Mouse (Mus musculus) MEL (cell line): ENCODE data around the gene Foxo3. TPM values are rescaled to one million over a fixed set of nuclear protein-coding genes. Genes with fewer than 3 reads are reported as not detected.
A peak's percentile ranks its signal among the peaks of the same experiment; 100 is the strongest.

ENCODE experiments used
- DNase-seq: peaks from one replicate; pipeline ENCODE4 v3.0.0; 2011; ENCODE audit warnings: low read depth, low spot score
- H3K27ac ChIP-seq: 2 replicates; pipeline ENCODE4 v1.5.1; 2012; ENCODE audit warnings: low read depth, mild to moderate bottlenecking, control low read depth, low read length, moderate library complexity; ENCODE audit not compliant: control insufficient read depth
- H3K27me3 ChIP-seq, 2 experiments: fragments of 150-350 bp in 1 of 2; sonication (generic) in 1 of 2; 2 replicates each; pipeline ENCODE4 v1.6.1; 2012; ENCODE audit warnings: low read length in 2 of 2, mild to moderate bottlenecking in 2 of 2, improper control_type of control experiment in 1 of 2, moderate library complexity in 1 of 2; ENCODE audit not compliant: insufficient read depth in 2 of 2, control insufficient read depth in 1 of 2
- H3K36me3 ChIP-seq, 2 experiments: 2 replicates each; pipeline ENCODE4 v1.6.1; 2012 to 2014; ENCODE audit warnings: low read length in 2 of 2, improper control_type of control experiment in 1 of 2, inconsistent platforms in 1 of 2, mild to moderate bottlenecking in 1 of 2; ENCODE audit not compliant: insufficient read depth in 2 of 2, control insufficient read depth in 1 of 2
- H3K4me1 ChIP-seq, 2 experiments: fragments of 150-350 bp in 1 of 2; sonication (generic) in 1 of 2; 2 replicates each; pipeline ENCODE4 v1.6.1; 2012; ENCODE audit warnings: low read length in 2 of 2, improper control_type of control experiment in 1 of 2, mild to moderate bottlenecking in 1 of 2; ENCODE audit not compliant: insufficient read depth in 2 of 2, control insufficient read depth in 1 of 2
- H3K4me3 ChIP-seq, 2 experiments: fragments of 150-350 bp in 1 of 2; sonication (generic) in 1 of 2; 2 replicates each; pipeline ENCODE4 v1.5.1; 2012; ENCODE audit warnings: low read depth in 2 of 2, low read length in 2 of 2, mild to moderate bottlenecking in 2 of 2, moderate library complexity in 2 of 2, control low read depth in 1 of 2, improper control_type of control experiment in 1 of 2; ENCODE audit not compliant: control insufficient read depth in 1 of 2, insufficient read depth in 1 of 2
- H3K79me2 ChIP-seq: 2 replicates; pipeline ENCODE4 v1.6.1; 2012; ENCODE audit warnings: mild to moderate bottlenecking, low read length, moderate library complexity; ENCODE audit not compliant: control insufficient read depth, poor library complexity, insufficient read depth
- H3K9ac ChIP-seq: 2 replicates; pipeline ENCODE4 v1.6.1; 2012; ENCODE audit warnings: low read depth, mild to moderate bottlenecking, control low read depth, low read length, moderate library complexity; ENCODE audit not compliant: control insufficient read depth, poor library complexity, severe bottlenecking
- H3K9me3 ChIP-seq: fragments of 150-350 bp; sonication (generic); replicated peaks from 2 replicates; pipeline ENCODE4 v1.6.1; 2012; ENCODE audit warnings: mild to moderate bottlenecking, low read length, improper control_type of control experiment, moderate library complexity; ENCODE audit not compliant: insufficient read depth
- CHD1 ChIP-seq: IDR thresholded peaks from 2 replicates; pipeline ENCODE4 v1.6.1; 2012; ENCODE audit warnings: low read depth, mild to moderate bottlenecking, inconsistent platforms, low read length, improper control_type of control experiment
- CTCF ChIP-seq, 3 experiments: IDR thresholded peaks in 2 of 3; conservative IDR thresholded peaks in 1 of 3; 2 replicates each; pipeline ENCODE4 v1.5.1; 2011 to 2012; ENCODE audit warnings: low read length in 3 of 3, low read depth in 2 of 3, mild to moderate bottlenecking in 2 of 3, improper control_type of control experiment in 1 of 3, inconsistent platforms in 1 of 3, mixed read lengths in 1 of 3, moderate library complexity in 1 of 3; ENCODE audit not compliant: control insufficient read depth in 1 of 3, insufficient read depth in 1 of 3, poor library complexity in 1 of 3, severe bottlenecking in 1 of 3
- E2F4 ChIP-seq: IDR thresholded peaks from 2 replicates; pipeline ENCODE4 v1.6.1; 2011; ENCODE audit warnings: low read depth, low read length, improper control_type of control experiment, borderline replicate concordance
- ELF1 ChIP-seq: IDR thresholded peaks from 2 replicates; pipeline ENCODE4 v1.6.1; 2014; ENCODE audit warnings: low read depth, mild to moderate bottlenecking, inconsistent platforms, low read length, improper control_type of control experiment, moderate library complexity
- EP300 ChIP-seq, 2 experiments: IDR thresholded peaks; 2 replicates each; pipeline ENCODE4 v1.6.1; 2011; ENCODE audit warnings: improper control_type of control experiment in 2 of 2, low read length in 2 of 2, low read depth in 1 of 2, mild to moderate bottlenecking in 1 of 2
- ETS1 ChIP-seq: IDR thresholded peaks from 2 replicates; pipeline ENCODE4 v1.6.1; 2012; ENCODE audit warnings: low read depth, mild to moderate bottlenecking, inconsistent platforms, low read length, improper control_type of control experiment, moderate library complexity
- GATA1 ChIP-seq: IDR thresholded peaks from 2 replicates; pipeline ENCODE4 v1.6.1; 2011; ENCODE audit warnings: low read depth, low read length, improper control_type of control experiment
- HCFC1 ChIP-seq: IDR thresholded peaks from 2 replicates; pipeline ENCODE4 v1.6.1; 2012; ENCODE audit warnings: low read depth, mild to moderate bottlenecking, inconsistent platforms, low read length, improper control_type of control experiment, moderate library complexity
- MAX ChIP-seq: IDR thresholded peaks from 2 replicates; pipeline ENCODE4 v1.6.1; 2011; ENCODE audit warnings: low read length, improper control_type of control experiment
- MYB ChIP-seq: IDR thresholded peaks from 2 replicates; pipeline ENCODE4 v1.6.1; 2011; ENCODE audit warnings: mild to moderate bottlenecking, low read depth, low read length, improper control_type of control experiment
- NELFE ChIP-seq: IDR thresholded peaks from 2 replicates; pipeline ENCODE4 v1.6.1; 2011; ENCODE audit warnings: low read depth, low read length, improper control_type of control experiment
- POLR2AphosphoS2 ChIP-seq: IDR thresholded peaks from 2 replicates; pipeline ENCODE4 v1.6.1; 2011; ENCODE audit warnings: low read length, improper control_type of control experiment
- POLR2AphosphoS5 ChIP-seq: IDR thresholded peaks from 2 replicates; pipeline ENCODE4 v1.6.1; 2012; ENCODE audit warnings: low read depth, borderline replicate concordance, mild to moderate bottlenecking, inconsistent platforms, low read length, moderate library complexity, mixed read lengths
- RCOR1 ChIP-seq: IDR thresholded peaks from 2 replicates; pipeline ENCODE4 v1.6.1; 2012; ENCODE audit warnings: low read depth, mild to moderate bottlenecking, inconsistent platforms, low read length, improper control_type of control experiment
- SMC3 ChIP-seq: IDR thresholded peaks from 2 replicates; pipeline ENCODE4 v1.6.1; 2011; ENCODE audit warnings: low read depth, low read length, improper control_type of control experiment
- USF2 ChIP-seq, 2 experiments: IDR thresholded peaks; 2 replicates each; pipeline ENCODE4 v1.6.1; 2011 to 2012; ENCODE audit warnings: improper control_type of control experiment in 2 of 2, low read length in 2 of 2, borderline replicate concordance in 1 of 2, inconsistent platforms in 1 of 2, low read depth in 1 of 2, mild to moderate bottlenecking in 1 of 2; ENCODE audit not compliant: insufficient read depth in 1 of 2
- ZC3H11A ChIP-seq: IDR thresholded peaks from 2 replicates; pipeline ENCODE4 v1.6.1; 2012; ENCODE audit warnings: low read depth, mild to moderate bottlenecking, inconsistent platforms, low read length, improper control_type of control experiment
- ZKSCAN1 ChIP-seq: IDR thresholded peaks from 2 replicates; pipeline ENCODE4 v1.6.1; 2012; ENCODE audit warnings: low read depth, mild to moderate bottlenecking, inconsistent platforms, low read length, improper control_type of control experiment, moderate library complexity
- ZMIZ1 ChIP-seq: IDR thresholded peaks from 2 replicates; pipeline ENCODE4 v1.6.1; 2012; ENCODE audit warnings: low read depth, mild to moderate bottlenecking, inconsistent platforms, low read length, improper control_type of control experiment, moderate library complexity
- ZNF384 ChIP-seq: IDR thresholded peaks from 2 replicates; pipeline ENCODE4 v1.6.1; 2012; ENCODE audit warnings: low read depth, mild to moderate bottlenecking, inconsistent platforms, low read length, improper control_type of control experiment
- polyA plus RNA-seq, 2 experiments: library from polyadenylated mRNA; stranded (reverse) in 1 of 2; unstranded in 1 of 2; fragments of >175 nt in 1 of 2; fragments of >200 nt in 1 of 2; gene quantifications; 2 replicates each; pipeline versions ENCODE4 v1.2.1 to v1.2.4; 2012; ENCODE audit warnings: low replicate concordance in 2 of 2, low read depth in 1 of 2; ENCODE audit not compliant: insufficient read length in 2 of 2, insufficient read depth in 1 of 2, missing spikeins in 1 of 2
- total RNA-seq: library from RNA; depleted of rRNA; stranded (reverse); fragments of 300-350 nt; gene quantifications from 2 replicates; pipeline ENCODE4 v1.2.3, GENCODE M21; 2012

Foxo3 gene
- total and polyA plus RNA-seq, 3 experiments, result 21.0 to 103 (median 27.2) TPM

DNA sequence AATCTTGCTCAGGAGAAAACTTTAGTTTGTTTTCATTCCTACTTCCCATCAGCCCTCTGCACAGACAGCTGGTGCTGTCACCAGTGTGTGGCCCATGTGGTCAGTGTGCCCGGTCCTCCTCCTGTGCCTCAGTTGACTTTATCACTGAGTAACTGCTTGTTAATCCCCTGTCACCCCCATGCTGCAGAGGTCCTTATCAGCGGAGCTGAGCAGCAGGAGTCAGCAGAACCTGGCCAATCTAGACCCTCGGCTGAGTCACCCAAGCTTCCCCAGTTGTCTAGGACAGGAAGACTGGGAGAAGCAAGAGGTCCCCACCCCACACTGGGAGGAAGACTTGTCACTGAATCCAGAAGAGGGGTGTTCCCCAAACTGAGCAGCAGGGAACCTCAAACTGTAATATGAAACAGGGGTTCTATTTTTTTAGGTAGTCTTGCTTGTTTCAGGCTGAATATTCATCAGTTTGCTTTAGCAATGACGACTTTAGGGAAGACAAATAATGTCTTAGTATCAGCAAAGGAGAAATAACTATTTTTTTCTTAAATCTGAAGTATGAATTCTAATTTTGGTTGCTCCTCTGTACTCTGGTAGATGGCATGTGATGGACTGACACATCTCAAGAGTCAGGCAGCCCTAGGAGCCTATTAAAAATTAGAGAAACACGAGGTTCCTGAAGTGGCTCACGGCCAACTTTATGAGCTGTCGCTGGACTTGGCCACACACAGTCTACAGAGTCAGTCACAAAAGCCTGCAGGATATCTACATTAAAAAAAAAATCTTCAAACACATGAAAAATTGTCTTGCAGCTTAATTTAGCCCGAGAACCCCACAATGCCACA is 31.9 kb downstream of the Foxo3 start (continued):
- TF ChIP-seq CHD1 (peak; percentile 77; the same call in 1 of the 2 replicates), ZKSCAN1 (no peak), GATA1 (peak; percentile 92), POLR2AphosphoS2 (no peak), E2F4 (no peak)
- TF ChIP-seq, all 39 proteins: peak for 18

- Histone ChIP-seq H3K36me3 (peaks cover 5 to 53% of the 10 kb centered on the region in 2 experiments; a peak in 3 of 4 replicates), H3K27ac (peak overlapping the region; percentile 60), H3K79me2 (peaks cover 21% of the 10 kb centered on the region), H3K27me3 (no peaks in the 10 kb centered on the region), H3K4me1 (peaks cover 32 to 47% of the 10 kb centered on the region in 2 experiments), H3K4me3 (no peak overlapping the region), H3K9ac (no peak overlapping the region), H3K9me3 (no peaks in the 10 kb centered on the region)
- TF ChIP-seq CTCF (IDR thresholded peaks at IDR 0.05 in 2 of 3, conservative IDR thresholded peaks at IDR 0.05 in 1 of 3; ENCODE audit: control insufficient read depth in 1 of 3, insufficient read depth in 1 of 3, low read depth in 2 of 3, low read length in 3 of 3, poor library complexity in 1 of 3, severe bottlenecking in 1 of 3), result no peak
- TF ChIP-seq POLR2AphosphoS5, result no peak
- TF ChIP-seq CHD1, result no peak
- TF ChIP-seq RCOR1, result no peak
- no peak for TF ChIP-seq MAX
- TF ChIP-seq ETS1, result no peak
- TF ChIP-seq NELFE, result no peak
- TF ChIP-seq ZC3H11A, result no peak
- no peak for TF ChIP-seq MYB
- TF ChIP-seq USF2 (IDR thresholded peaks at IDR 0.05; ENCODE audit: borderline replicate concordance in 1 of 2, insufficient read depth in 1 of 2, low read depth in 1 of 2, low read length in 2 of 2), result no peak
- no peak for TF ChIP-seq ZKSCAN1
- no peak for TF ChIP-seq ZMIZ1
- TF ChIP-seq EP300 (IDR thresholded peaks at IDR 0.05; ENCODE audit: low read depth in 1 of 2, low read length in 2 of 2), result no peak
- no peak for DNase-seq
Measured at GRCm38 (mm10) chr10:42243925-42244324, 32.6 kb downstream of the Foxo3 start.

DNA sequence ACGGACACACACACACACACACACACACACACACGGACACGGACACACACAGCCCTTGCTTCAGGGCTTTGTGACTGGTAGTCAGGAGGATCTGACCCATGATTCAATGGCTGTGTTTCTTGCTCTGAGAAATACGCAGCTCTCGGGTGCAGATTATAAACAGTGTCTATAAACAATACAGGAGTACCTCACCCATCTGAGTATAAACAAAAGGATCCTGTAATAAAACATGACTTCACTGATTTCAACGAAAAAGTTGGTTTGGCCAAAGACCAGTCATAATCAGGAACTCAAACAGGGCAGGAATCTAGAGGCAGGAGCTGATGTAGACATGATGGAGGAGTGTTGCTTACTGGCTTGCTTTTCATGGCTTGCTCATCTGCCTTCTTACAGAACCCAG is 34.1 kb downstream of the Foxo3 start:
- peaks cover 3 to 39% of the 10 kb centered on the region in 2 experiments; a peak in 3 of 4 replicates for H3K36me3 ChIP-seq
- no peak for DNase-seq
- TF ChIP-seq EP300 (IDR thresholded peaks at IDR 0.05; ENCODE audit: low read depth in 1 of 2, low read length in 2 of 2) (no peak), SMC3 (no peak), ZNF384 (no peak), MAX (no peak), HCFC1 (no peak), CHD1 (no peak), ELF1 (no peak), POLR2AphosphoS2 (no peak)
- TF ChIP-seq, all 39 proteins: peak for 0
- Histone ChIP-seq H3K9ac (no peak overlapping the region), H3K27ac (no peak overlapping the region), H3K9me3 (no peaks in the 10 kb centered on the region), H3K4me1 (peaks cover 17 to 33% of the 10 kb centered on the region in 2 experiments), H3K4me3 (no peak overlapping the region), H3K27me3 (no peaks in the 10 kb centered on the region), H3K79me2 (peaks cover 20% of the 10 kb centered on the region)
